Mouse (Mus musculus): ENCODE results near the gene Nefh. TPM values are rescaled to one million over a fixed set of nuclear protein-coding genes. Genes with fewer than 3 reads are reported as not detected.
A peak's percentile ranks its signal among the peaks of the same experiment; 100 is the strongest.

The Nefh gene
- polyA plus RNA-seq, 1 experiment from 2014 or later, result 0.57 TPM

- peaks cover 97% of the 10 kb centered on the region for H3K27me3 ChIP-seq
- ATAC-seq (replicated peaks; ENCODE audit: low FRiP score), result no peak
- 36% methylated on average over 8 of the region's 8 CpGs for WGBS
- H3K9me3 ChIP-seq (replicated peaks), result no peaks in the 10 kb centered on the region
- no peak overlapping the region for H3K9ac ChIP-seq
- H3K4me2 ChIP-seq, result peak overlapping the region; percentile 29; the same call in 1 of the 2 replicates
- H3K36me3 ChIP-seq, result no peaks in the 10 kb centered on the region
- H3K4me3 ChIP-seq (replicated peaks), result no peak overlapping the region
- H3K4me1 ChIP-seq, result peaks cover 24% of the 10 kb centered on the region
- no peak overlapping the region for H3K27ac ChIP-seq
Observed at GRCm38 (mm10) chr11:4948792-4949191, 928 bp upstream of the Nefh start.

DNA sequence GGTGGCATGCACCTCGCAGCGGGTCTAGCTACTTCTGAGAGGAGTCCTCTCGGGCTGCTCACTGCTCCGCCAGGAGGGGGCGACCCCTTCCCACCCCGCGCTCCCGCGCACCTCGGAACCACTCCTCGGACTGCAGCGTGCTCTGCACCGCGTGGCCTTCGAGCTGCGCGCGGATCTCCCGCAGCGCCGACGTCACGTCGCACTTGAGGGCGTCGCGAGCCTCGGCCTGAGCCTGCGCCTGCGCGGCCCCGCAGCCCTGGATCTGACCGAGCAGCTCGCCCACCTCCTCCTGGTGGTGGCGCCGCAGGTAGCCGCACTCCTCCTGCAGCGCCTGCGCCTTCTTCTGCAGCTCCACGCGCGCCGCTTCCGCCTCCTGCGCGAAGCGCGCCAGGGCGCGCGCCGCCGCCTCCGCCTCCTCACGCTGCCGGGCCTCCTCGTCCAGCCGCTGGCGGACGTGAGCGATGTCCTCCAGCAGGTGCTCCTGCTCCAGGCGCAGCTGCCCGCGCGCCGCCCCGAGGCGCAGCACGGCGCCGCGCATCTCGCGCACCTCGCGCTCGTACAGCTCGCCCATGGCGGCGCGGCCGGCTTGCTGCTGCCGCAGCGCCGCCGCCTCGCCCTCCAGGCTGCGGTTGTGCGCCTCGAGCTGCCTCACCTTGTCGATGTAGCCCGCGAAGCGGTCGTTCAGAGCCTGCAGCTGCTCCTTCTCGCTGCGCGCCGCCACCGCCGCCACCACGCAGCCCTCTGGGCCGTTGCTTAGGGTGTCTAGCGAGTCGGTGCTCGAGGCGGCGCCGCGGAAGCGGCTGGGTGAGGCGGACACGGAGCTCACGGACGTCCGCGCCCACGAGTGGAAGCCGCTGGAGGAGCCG, 684 bp downstream of the Nefh start:
- peak; percentile 74; the same call in 1 of the 2 replicates for ATAC-seq (replicated peaks; ENCODE audit: low FRiP score)
- H3K36me3 ChIP-seq, result no peaks in the 10 kb centered on the region
- H3K27ac ChIP-seq, result no peak overlapping the region
- H3K4me3 ChIP-seq (replicated peaks), result peak overlapping the region; percentile 56
- peak overlapping the region; percentile 95 for H3K4me2 ChIP-seq
- H3K27me3 ChIP-seq, result peaks cover 91% of the 10 kb centered on the region
- under 1% methylated on average over 118 of the region's 120 CpGs for WGBS
- peaks cover 24% of the 10 kb centered on the region for H3K4me1 ChIP-seq
- H3K9me3 ChIP-seq (replicated peaks), result no peaks in the 10 kb centered on the region
- H3K9ac ChIP-seq, result peak overlapping the region; percentile 12; the same call in 1 of the 2 replicates

GRCm38 (mm10) chr11:4946530-4946929, 1.3 kb downstream of the Nefh start:
- H3K4me1 ChIP-seq, result peaks cover 24% of the 10 kb centered on the region
- H3K9ac ChIP-seq, result no peak overlapping the region
- 35% methylated on average over 13 of the region's 13 CpGs for WGBS
- peaks cover 85% of the 10 kb centered on the region for H3K27me3 ChIP-seq
- no peak for ATAC-seq (replicated peaks; ENCODE audit: low FRiP score)
- H3K9me3 ChIP-seq (replicated peaks), result no peaks in the 10 kb centered on the region
- H3K36me3 ChIP-seq, result no peaks in the 10 kb centered on the region
- H3K4me3 ChIP-seq (replicated peaks), result peak overlapping the region; percentile 56
- H3K4me2 ChIP-seq, result peak overlapping the region; percentile 95
- H3K27ac ChIP-seq, result no peak overlapping the region

- H3K4me3 ChIP-seq (replicated peaks), result no peak overlapping the region
- no peak overlapping the region for H3K9ac ChIP-seq
- H3K27me3 ChIP-seq, result no peaks in the 10 kb centered on the region
- H3K27ac ChIP-seq, result no peak overlapping the region
- H3K36me3 ChIP-seq, result no peaks in the 10 kb centered on the region
- WGBS, result 71% methylated on average over 5 of the region's 5 CpGs
- no peaks in the 10 kb centered on the region for H3K9me3 ChIP-seq (replicated peaks)
- no peak for ATAC-seq (replicated peaks; ENCODE audit: low FRiP score)
- peaks cover 5% of the 10 kb centered on the region for H3K4me1 ChIP-seq
- no peak overlapping the region for H3K4me2 ChIP-seq
Observed at GRCm38 (mm10) chr11:4936243-4936642, 11.6 kb downstream of the Nefh start.

GRCm38 (mm10) chr11:4931009-4931601, 16.8 kb downstream of the Nefh start:
- Histone ChIP-seq H3K9me3 (replicated peaks) (no peaks in the 10 kb centered on the region), H3K4me2 (no peak overlapping the region), H3K4me3 (replicated peaks) (no peak overlapping the region), H3K36me3 (peaks cover 43% of the 10 kb centered on the region), H3K27me3 (no peaks in the 10 kb centered on the region), H3K9ac (no peak overlapping the region), H3K27ac (peak overlapping the region; percentile 41; the same call in 1 of the 2 replicates), H3K4me1 (peaks cover 20% of the 10 kb centered on the region)
- ATAC-seq (replicated peaks; ENCODE audit: low FRiP score), result 0 out of 2 replicates have a peak, but pooled peaks have one; percentile 33
- 53% methylated on average over 1 of the region's 1 CpGs for WGBS

DNA sequence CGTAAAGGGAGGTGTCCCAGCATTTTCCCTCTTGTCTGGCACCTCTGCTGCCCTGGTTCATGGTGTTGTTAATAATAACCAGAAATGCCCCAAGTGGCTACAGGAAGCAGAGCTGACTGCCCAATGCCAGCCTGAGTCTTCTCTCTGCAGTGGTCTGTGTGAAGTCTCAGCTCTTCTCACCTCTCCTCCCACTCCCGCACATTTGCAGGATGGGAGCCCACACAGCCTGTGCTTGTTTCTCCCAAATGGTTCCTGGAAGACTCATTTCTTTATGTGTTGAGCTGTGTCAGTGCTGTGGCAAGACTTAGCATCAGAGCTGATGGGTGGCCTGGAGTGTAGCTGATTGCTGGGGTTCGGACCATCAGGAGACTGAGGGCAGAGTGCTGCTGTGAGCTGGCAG, 20.6 kb downstream of the Nefh start:
- Histone ChIP-seq H3K4me3 (replicated peaks) (no peak overlapping the region), H3K9ac (no peak overlapping the region), H3K4me2 (no peak overlapping the region), H3K36me3 (peaks cover 80% of the 10 kb centered on the region), H3K27ac (peak overlapping the region; percentile 66), H3K4me1 (peaks cover 20% of the 10 kb centered on the region), H3K27me3 (no peaks in the 10 kb centered on the region), H3K9me3 (replicated peaks) (no peaks in the 10 kb centered on the region)
- WGBS, result 84% methylated on average over 3 of the region's 3 CpGs
- no peak for ATAC-seq (replicated peaks; ENCODE audit: low FRiP score)

DNA sequence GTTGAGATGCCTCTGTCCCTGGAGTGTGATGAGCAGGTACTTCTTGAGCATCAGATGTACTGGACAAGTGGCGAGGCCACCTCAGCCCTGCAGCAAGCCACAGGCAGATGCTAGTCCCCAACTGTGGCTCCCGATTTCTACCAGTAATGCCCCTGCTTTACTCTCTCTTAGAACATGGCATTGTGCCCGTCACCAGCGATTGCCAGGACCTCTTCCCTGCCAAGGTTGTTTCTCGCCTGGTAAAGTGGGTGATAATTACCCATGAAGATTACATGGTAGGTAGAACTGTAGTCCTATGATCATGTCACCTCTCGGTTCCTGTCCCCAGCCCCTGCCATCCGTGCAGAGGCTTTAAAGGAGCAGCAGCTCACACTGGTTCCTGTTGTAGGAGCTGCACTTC, 26.1 kb downstream of the Nefh start:
- peaks cover 95% of the 10 kb centered on the region for H3K36me3 ChIP-seq
- no peak for ATAC-seq (replicated peaks; ENCODE audit: low FRiP score)
- no peaks in the 10 kb centered on the region for H3K27me3 ChIP-seq
- no peaks in the 10 kb centered on the region for H3K9me3 ChIP-seq (replicated peaks)
- H3K27ac ChIP-seq, result no peak overlapping the region
- no peak overlapping the region for H3K4me3 ChIP-seq (replicated peaks)
- 0 out of 2 replicates have a peak, but pooled peaks cover 5% of the 10 kb centered on the region for H3K4me1 ChIP-seq
- no peak overlapping the region for H3K9ac ChIP-seq
- no peak overlapping the region for H3K4me2 ChIP-seq
- WGBS, result 85% methylated on average over 7 of the region's 7 CpGs

GRCm38 (mm10) chr11:4921281-4921680, 26.6 kb downstream of the Nefh start:
- 0 out of 2 replicates have a peak, but pooled peaks cover 5% of the 10 kb centered on the region for H3K4me1 ChIP-seq
- peaks cover 94% of the 10 kb centered on the region for H3K36me3 ChIP-seq
- H3K4me3 ChIP-seq (replicated peaks), result no peak overlapping the region
- no peak overlapping the region for H3K4me2 ChIP-seq
- no peaks in the 10 kb centered on the region for H3K27me3 ChIP-seq
- ATAC-seq (replicated peaks; ENCODE audit: low FRiP score), result no peak
- no peak overlapping the region for H3K9ac ChIP-seq
- H3K27ac ChIP-seq, result no peak overlapping the region
- 68% methylated on average over 2 of the region's 2 CpGs for WGBS
- no peaks in the 10 kb centered on the region for H3K9me3 ChIP-seq (replicated peaks)

GRCm38 (mm10) chr11:4916068-4916467, 31.8 kb downstream of the Nefh start:
- 33% methylated on average over 1 of the region's 1 CpGs for WGBS
- Histone ChIP-seq H3K36me3 (peaks cover 92% of the 10 kb centered on the region), H3K9me3 (replicated peaks) (no peaks in the 10 kb centered on the region), H3K4me2 (no peak overlapping the region), H3K4me3 (replicated peaks) (no peak overlapping the region), H3K9ac (no peak overlapping the region), H3K27me3 (no peaks in the 10 kb centered on the region), H3K4me1 (no peaks in the 10 kb centered on the region), H3K27ac (no peak overlapping the region)
- no peak for ATAC-seq (replicated peaks; ENCODE audit: low FRiP score)

GRCm38 (mm10) chr11:4906231-4906630, 41.6 kb downstream of the Nefh start:
- Histone ChIP-seq H3K36me3 (peaks cover 88% of the 10 kb centered on the region), H3K4me1 (no peaks in the 10 kb centered on the region)

DNA sequence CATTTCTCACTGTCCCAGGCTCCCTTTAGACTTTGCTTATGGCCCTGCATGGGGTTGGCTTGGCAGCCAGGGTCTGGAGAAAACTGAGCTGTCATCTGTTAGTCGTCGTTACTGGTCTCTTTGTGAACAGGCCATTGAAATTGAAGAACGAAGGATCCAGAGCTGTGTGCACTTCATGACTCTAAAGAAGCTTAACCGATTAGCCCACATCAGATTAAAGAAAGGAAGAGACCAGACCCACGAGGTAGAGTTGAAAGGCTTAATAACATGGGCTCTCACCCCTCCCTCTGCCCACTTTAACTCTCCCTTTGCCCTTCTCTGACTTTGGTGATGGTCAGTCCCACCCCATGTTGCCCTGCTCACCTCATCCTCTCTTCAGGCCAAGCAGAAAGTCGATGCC, 45.9 kb downstream of the Nefh start:
- no peak overlapping the region for H3K4me2 ChIP-seq
- ATAC-seq (replicated peaks; ENCODE audit: low FRiP score), result no peak
- 89% methylated on average over 6 of the region's 6 CpGs for WGBS
- no peak overlapping the region for H3K27ac ChIP-seq
- peaks cover 68% of the 10 kb centered on the region for H3K36me3 ChIP-seq
- no peak overlapping the region for H3K4me3 ChIP-seq (replicated peaks)
- no peaks in the 10 kb centered on the region for H3K4me1 ChIP-seq
- H3K27me3 ChIP-seq, result no peaks in the 10 kb centered on the region
- H3K9me3 ChIP-seq (replicated peaks), result no peaks in the 10 kb centered on the region
- no peak overlapping the region for H3K9ac ChIP-seq

More at GRCm38 (mm10) chr11:4906231-4906630, 41.6 kb downstream of the Nefh start:
- Histone ChIP-seq H3K27ac (no peak overlapping the region), H3K9me3 (replicated peaks) (no peaks in the 10 kb centered on the region), H3K4me3 (replicated peaks) (no peak overlapping the region), H3K4me2 (no peak overlapping the region), H3K9ac (no peak overlapping the region), H3K27me3 (no peaks in the 10 kb centered on the region)
- WGBS, result 92% methylated on average over 6 of the region's 6 CpGs
- no peak for ATAC-seq (replicated peaks; ENCODE audit: low FRiP score)

DNA sequence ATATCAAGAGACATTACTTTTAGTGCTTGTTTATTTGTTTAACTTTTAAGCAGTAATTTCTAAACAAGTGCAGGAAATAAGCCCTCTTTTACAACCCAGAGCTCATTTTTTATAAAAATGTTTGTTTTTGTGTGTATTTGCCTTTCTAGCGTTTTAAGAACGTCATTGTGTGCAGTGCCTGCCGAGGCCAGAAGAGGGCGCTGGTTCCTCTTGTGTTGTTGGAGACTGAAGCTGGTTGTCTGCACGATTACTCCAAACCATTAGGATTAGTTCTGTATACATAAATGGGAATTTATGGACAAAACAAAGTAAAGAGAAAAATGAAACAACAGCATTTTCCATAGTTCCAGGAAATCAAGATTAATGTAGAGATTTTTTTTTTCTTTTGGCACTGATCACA, 47.4 kb downstream of the Nefh start:
- peaks cover 57% of the 10 kb centered on the region for H3K36me3 ChIP-seq
- no peaks in the 10 kb centered on the region for H3K9me3 ChIP-seq (replicated peaks)
- no peaks in the 10 kb centered on the region for H3K27me3 ChIP-seq
- no peak overlapping the region for H3K27ac ChIP-seq
- H3K4me2 ChIP-seq, result no peak overlapping the region
- H3K4me3 ChIP-seq (replicated peaks), result no peak overlapping the region
- ATAC-seq (replicated peaks; ENCODE audit: low FRiP score), result no peak
- H3K4me1 ChIP-seq, result peaks cover 7% of the 10 kb centered on the region
- 71% methylated on average over 5 of the region's 5 CpGs for WGBS
- no peak overlapping the region for H3K9ac ChIP-seq

Data from kidney, embryonic 15.5 days (tissue).